Mouse (Mus musculus) olfactory bulb, adult 2 months (tissue): Measurements from ENCODE around the gene 9030612E09Rik. TPM values are rescaled to one million over a fixed set of nuclear protein-coding genes. Genes with fewer than 3 reads are reported as not detected.

Experiments
- H3K27ac ChIP-seq: fragments of 200-500 bp; 2 replicates; pipeline ENCODE4 v1.5.1; 2012; ENCODE audit warnings: low read depth, low read length; ENCODE audit not compliant: insufficient read depth
- H3K4me1 ChIP-seq: fragments of 200-500 bp; 2 replicates; pipeline ENCODE4 v1.6.1; 2012; ENCODE audit warnings: low read length; ENCODE audit not compliant: control insufficient read depth, insufficient read depth
- H3K4me3 ChIP-seq: fragments of 200-500 bp; 2 replicates; pipeline ENCODE4 v1.5.1; 2012; ENCODE audit warnings: mild to moderate bottlenecking, low read depth, low read length, moderate library complexity; ENCODE audit not compliant: insufficient read depth
- CTCF ChIP-seq: fragments of 200-500 bp; IDR thresholded peaks from 2 replicates; pipeline ENCODE4 v1.5.1; 2012; ENCODE audit warnings: low read depth, mild to moderate bottlenecking, low read length, moderate library complexity; ENCODE audit not compliant: insufficient read depth
- POLR2A ChIP-seq: fragments of 200-500 bp; IDR thresholded peaks from 2 replicates; pipeline ENCODE4 v1.6.1; 2012; ENCODE audit warnings: mild to moderate bottlenecking, low read depth, low read length, moderate library complexity; ENCODE audit not compliant: insufficient read depth
- WGBS: fragments of 180-500 bp; shearing (Covaris S2); methylation state at CpG from one replicate; pipeline ENCODE4 v1.1.7; 2018; 5-methylcytosine and 5-hydroxymethylcytosine counted together
- polyA plus RNA-seq: library from polyadenylated mRNA; stranded (reverse); fragments of >200 nt; gene quantifications from 2 replicates; pipeline ENCODE4 v1.2.4, GENCODE M21; 2012; ENCODE audit warnings: low replicate concordance; ENCODE audit not compliant: missing spikeins, insufficient read depth, insufficient read length

The 9030612E09Rik gene
- not detected in 2 replicates for polyA plus RNA-seq

DNA sequence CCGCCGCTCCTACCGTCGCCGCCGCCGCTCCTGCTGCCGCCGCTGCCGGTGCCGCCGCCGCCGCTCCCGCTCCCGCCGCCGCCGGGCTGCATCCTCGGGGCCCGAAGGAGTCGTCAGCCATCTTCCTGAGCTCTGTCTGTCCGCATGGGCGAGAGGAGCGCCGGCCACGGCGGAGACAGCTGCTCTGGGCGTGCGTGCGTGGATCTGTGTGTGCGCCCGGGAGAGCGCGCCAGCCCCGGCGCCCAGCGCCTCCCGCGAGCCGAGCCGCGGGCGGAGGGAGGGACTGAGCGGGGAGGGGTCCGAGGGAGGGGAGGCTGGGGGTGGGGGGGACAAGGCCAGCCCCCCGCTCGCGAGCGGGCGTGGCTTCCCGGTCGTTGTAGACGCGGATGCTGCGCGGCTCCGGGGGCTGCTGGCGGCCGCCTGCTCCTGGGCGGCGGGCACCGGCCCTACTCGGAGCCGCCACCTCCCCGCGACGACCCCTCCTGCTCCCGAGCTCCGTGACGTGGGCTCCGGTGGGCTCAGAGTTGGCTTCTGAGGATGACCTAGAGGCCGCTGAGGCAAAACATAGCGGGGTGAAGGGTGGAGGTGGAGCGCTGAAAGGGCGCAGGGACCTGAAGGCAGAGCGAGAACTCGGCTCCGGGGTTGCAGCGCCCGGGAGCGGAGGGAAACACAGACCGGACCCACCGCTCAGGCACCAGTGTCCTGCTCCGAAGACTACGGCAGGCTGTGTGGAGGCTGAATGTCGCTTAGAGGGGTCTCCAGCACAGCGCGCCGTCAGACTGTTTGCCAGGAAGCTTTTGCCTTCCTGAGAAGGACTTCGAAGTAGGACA is at the start of gene 9030612E09Rik, which contains the start of gene Sobp:
Gene 9030612E09Rik, plus strand, starts transcription at position 379 of the 830 bp plus-strand sequence.
Gene Sobp, minus strand, starts transcription at position 205 of the 830 bp plus-strand sequence.
- TF ChIP-seq POLR2A (peak; percentile 91), CTCF (no peak)
- under 1% methylated on average over 81 of the region's 91 CpGs for WGBS
- Histone ChIP-seq H3K4me1 (peaks cover 6% of the 10 kb centered on the region; the same call in 1 of the 2 replicates), H3K27ac (peak within 1 kb of the TSS; percentile 73), H3K4me3 (peak within 1 kb of the TSS; percentile 96)

DNA sequence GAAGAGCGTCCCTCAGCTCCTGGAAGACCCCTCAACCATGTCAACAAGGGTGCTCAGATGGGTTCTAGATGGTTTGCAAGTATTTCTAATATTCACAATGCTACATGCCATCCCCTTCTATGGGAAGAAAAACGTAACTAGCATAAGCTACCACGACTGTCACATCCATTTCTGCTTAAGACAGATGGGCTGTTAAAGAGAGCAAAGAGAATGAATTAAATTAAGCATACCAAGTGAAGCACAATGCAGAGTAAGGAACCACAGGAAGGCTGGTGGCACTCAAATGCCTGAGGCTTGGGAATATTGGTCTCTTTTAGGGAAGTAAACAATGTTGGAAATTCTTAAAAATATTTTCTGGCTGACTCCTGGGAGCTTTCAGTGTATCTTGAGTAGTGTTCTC is 45.8 kb upstream of the 9030612E09Rik start:
- WGBS: 74% methylated on average over 3 of the region's 3 CpGs
- Histone ChIP-seq H3K4me3 (no peak overlapping the region), H3K4me1 (peaks cover 5% of the 10 kb centered on the region; the same call in 1 of the 2 replicates), H3K27ac (no peak overlapping the region)
- TF ChIP-seq CTCF (no peak), POLR2A (no peak)

DNA sequence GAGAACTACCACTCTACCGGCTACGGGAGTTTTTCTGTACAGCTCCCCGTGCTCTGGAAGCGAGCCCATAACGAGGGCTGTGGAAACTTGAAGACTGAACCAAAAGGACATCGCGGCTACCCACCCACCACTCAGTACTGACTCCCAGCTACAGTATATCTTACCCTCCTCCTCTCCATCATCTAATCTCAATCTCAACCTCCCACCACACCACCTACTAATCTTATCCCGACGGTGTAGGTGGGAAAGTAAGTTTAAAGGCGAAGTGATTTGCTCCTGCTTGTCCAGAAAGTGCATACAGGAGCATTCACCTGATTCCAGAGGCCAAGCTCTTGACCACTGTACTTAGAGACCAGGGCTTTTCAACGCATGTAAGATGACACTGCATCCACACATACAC is 40.5 kb upstream of the 9030612E09Rik start:
- 83% methylated on average over 11 of the region's 11 CpGs for WGBS
- TF ChIP-seq CTCF (no peak), POLR2A (no peak)
- no peak overlapping the region for H3K27ac ChIP-seq

DNA sequence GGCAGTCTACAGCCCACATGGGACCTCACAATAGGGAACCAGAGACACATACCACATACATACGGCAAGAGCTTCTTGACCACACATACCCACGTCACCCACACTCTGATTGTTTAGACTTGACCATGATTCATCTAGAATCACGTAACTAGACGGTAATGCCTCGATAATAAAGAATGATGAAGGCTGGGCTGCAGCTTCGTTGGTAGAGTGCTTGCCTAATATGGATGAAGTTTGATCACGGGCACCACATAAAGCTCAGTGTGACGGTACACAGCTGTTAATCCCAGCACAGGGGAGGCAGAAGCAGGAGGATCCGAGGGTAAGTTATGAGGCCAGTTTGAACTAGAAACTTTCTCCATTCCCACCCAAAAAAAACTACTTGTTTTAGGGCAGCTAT is 31.3 kb upstream of the 9030612E09Rik start:
- no peak overlapping the region for H3K4me3 ChIP-seq
- H3K27ac ChIP-seq: no peak overlapping the region
- TF ChIP-seq POLR2A: no peak
- TF ChIP-seq CTCF: no peak
- WGBS: 92% methylated on average over 9 of the region's 9 CpGs
- H3K4me1 ChIP-seq: no peaks in the 10 kb centered on the region

More for the DNA sequence above, 40.5 kb upstream of the 9030612E09Rik start:
- Histone ChIP-seq H3K4me1 (no peaks in the 10 kb centered on the region), H3K4me3 (no peak overlapping the region)

DNA sequence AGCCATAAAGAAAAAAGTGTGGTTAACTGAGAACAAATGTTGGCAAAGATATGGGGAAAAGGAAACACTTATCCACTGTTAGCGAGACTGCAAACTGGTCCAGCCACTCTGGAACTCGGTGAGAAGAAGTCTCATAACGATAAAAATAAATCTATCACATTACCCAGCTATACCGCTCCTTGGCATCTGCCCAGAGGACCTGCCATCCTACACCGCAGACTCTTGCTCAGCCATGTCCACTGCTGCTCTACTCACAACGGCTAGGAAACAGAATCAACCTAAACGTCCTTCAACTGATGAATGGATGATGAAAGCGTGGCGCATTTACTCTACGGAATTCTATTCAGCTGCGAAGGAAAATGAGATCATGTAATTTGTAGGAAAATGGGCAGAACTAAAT is 26.0 kb upstream of the 9030612E09Rik start:
- TF ChIP-seq CTCF (no peak), POLR2A (no peak)
- no peak overlapping the region for H3K4me3 ChIP-seq
- 82% methylated on average over 11 of the region's 11 CpGs for WGBS

DNA sequence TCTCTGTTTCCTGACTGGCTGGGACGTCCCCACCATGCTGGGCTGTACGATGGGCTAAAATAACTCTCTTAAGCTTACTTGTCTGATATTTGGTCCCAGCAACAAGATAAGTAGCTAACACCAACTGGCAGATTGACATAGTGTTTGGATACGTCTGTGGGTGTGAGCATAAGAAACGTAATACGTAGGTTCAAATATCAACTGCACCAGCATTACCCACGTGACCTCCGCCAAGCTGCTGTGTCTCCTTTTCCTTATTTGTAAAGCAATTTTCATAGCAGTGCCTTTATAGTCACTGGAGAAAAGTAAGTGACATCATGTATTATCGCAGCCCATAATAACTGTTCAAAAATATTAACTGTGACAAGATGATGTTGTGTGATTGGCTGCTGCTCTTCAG is 21.9 kb upstream of the 9030612E09Rik start:
- TF ChIP-seq POLR2A (no peak), CTCF (no peak)
- H3K4me1 ChIP-seq: peaks cover 8% of the 10 kb centered on the region
- 91% methylated on average over 8 of the region's 8 CpGs for WGBS
- H3K27ac ChIP-seq: no peak overlapping the region
- H3K4me3 ChIP-seq: no peak overlapping the region

More for the DNA sequence above, 26.0 kb upstream of the 9030612E09Rik start:
- no peaks in the 10 kb centered on the region for H3K4me1 ChIP-seq
- no peak overlapping the region for H3K27ac ChIP-seq

DNA sequence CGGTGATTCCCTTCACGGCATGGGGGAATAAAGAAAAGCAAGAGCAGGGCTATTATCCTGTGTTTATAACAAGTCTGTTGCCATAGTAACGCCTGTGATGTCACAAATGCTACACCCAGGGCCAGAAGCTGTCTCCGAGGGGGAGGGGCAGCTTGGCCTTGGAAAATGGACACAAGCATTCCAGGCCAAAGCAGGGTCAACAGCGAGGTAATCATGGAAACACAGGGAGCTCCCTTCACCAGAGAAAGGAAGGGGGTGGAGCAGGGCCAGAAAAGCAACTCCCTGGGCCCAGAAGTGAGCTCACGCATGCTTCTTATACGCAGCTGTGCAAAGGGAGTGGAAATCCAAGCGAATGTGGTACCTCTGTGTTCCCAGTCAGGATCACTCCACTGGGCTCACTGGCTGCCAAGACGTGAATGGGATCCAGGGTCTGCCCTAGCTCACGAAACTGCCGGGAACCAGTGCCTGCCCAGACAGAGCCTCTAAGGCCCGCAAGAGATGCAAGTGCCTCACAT is 19.4 kb upstream of the 9030612E09Rik start:
- 8% methylated on average over 12 of the region's 12 CpGs for WGBS
- no peak for TF ChIP-seq POLR2A
- no peak for TF ChIP-seq CTCF
- Histone ChIP-seq H3K4me1 (peaks cover 11% of the 10 kb centered on the region), H3K4me3 (no peak overlapping the region), H3K27ac (peak overlapping the region; percentile 75)

DNA sequence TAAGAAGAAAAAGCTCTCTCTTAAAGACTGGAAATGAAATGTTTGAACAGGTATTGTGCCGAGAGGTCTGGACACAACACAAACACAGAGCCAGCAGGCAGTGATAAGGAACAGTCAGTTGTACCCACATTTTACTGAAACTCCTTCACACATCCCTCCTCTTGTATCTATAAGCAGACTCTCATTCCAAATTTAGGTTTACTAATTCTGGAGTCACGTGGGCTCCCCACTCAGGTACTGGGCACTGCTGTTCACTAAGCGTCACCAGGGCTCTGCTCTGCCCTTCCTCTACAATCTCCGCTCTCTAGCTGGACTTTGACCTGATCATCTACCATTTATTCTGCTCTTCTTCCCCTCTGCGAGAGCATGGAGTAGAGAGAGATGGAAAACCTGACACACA is 15.6 kb upstream of the 9030612E09Rik start:
- Histone ChIP-seq H3K4me3 (no peak overlapping the region), H3K4me1 (peaks cover 11% of the 10 kb centered on the region), H3K27ac (no peak overlapping the region)
- 82% methylated on average over 5 of the region's 5 CpGs for WGBS
- TF ChIP-seq CTCF (no peak), POLR2A (no peak)

DNA sequence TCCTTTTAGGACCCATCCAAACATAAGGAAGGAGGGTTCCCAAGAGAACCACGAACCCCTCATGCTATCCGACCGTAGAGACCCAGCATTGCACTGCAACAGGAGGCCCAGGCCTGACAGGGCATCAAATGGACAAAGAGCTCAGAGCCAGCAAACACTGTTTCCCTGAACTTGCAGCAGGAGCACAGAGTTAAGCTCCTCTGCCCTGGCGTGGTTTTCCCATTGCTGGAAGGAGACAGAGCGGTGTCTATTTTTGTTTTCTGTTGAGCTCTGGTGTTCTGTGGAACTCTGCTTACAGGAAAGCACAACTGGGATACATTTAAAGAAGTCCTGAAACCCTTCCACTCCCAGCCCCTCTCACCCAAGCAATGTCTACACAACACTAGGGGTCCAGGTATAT is 15.2 kb upstream of the 9030612E09Rik start:
- Histone ChIP-seq H3K4me3 (no peak overlapping the region), H3K27ac (no peak overlapping the region), H3K4me1 (peaks cover 11% of the 10 kb centered on the region)
- TF ChIP-seq CTCF (no peak), POLR2A (no peak)
- WGBS: 76% methylated on average over 5 of the region's 5 CpGs
